Mouse (Mus musculus) heart, postnatal 0 days (tissue): Measurements from ENCODE around the gene Gm5800.

Experiments used
- CTCF ChIP-seq: IDR thresholded peaks from 2 replicates; pipeline ENCODE4 v1.5.1; 2016; ENCODE audit warnings: antibody characterized with exemption, control low read depth, low read depth
- EP300 ChIP-seq: IDR thresholded peaks from 2 replicates; pipeline ENCODE4 v1.6.1; 2016; ENCODE audit warnings: antibody characterized with exemption, low read depth

GRCm38 (mm10) chr14:51740347-51741170, 23.6 kb upstream of the Gm5800 start:
- TF ChIP-seq CTCF (no peak), EP300 (no peak)
